Mouse (Mus musculus): ENCODE data around the gene Ccl2. TPM values are rescaled to one million over a fixed set of nuclear protein-coding genes. Genes with fewer than 3 reads are reported as not detected.

The Ccl2 gene
- total RNA-seq, 2 experiments from 2014 or later: 1.2 to 1.7 TPM

DNA sequence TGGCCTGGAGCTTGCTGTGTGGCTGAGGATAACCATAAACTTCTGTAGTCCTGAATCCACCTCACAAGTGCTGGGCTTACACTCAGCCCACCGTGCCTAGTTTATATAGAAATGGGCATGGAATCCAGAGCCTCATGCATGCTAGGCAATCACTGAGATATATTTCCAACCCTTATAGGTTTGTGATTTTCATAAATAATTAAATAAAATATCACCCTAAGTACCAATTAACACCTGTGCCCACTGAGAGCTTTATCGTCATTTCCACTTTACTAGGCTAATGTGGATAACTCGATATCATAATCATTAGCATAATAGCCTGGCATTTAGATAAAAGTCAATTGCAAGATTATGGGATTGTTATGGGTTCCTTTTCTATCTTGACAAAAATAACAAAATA is 49.0 kb downstream of the Ccl2 start:
- no peak for DNase-seq
- intact Hi-C loops (cut with DNase I): no loop called here

Other genes with a start within 250 kb of the Ccl2 start
- gene 5530401A14Rik, start 174.9 kb upstream of the Ccl2 start, total RNA-seq (2021): under 1 TPM; 0.07 TPM
- not detected for gene Asic2, start 67.1 kb upstream of the Ccl2 start, total RNA-seq (2021)
- not detected for gene Gm17268, start 3.0 kb downstream of the Ccl2 start, total RNA-seq (2021)
- under 1 TPM; 0.39 to 0.48 TPM for gene Ccl7, start 10.1 kb downstream of the Ccl2 start, total RNA-seq (2021)
- gene Ccl11, start 22.3 kb downstream of the Ccl2 start, total RNA-seq (2021): under 1 TPM; 0.54 to 0.79 TPM
- under 1 TPM in 1 of 2 experiments, not detected in 1; 0.67 TPM for gene Ccl12, start 66.3 kb downstream of the Ccl2 start, total RNA-seq (2021)
- gene Ccl8, start 79.6 kb downstream of the Ccl2 start, total RNA-seq (2021): not detected

Data from heart, postnatal 14 days (tissue).